Mouse (Mus musculus) small intestine, adult 2 months (tissue): ENCODE measurements around the gene Zfp853.
A peak's percentile ranks its signal among the peaks of the same experiment; 100 is the strongest.

ENCODE experiments used
- CTCF ChIP-seq: fragments of 200-500 bp; IDR thresholded peaks from 2 replicates; pipeline ENCODE4 v1.5.1; 2012; ENCODE audit warnings: low read depth, mild to moderate bottlenecking, control low read depth, inconsistent platforms, low read length, moderate library complexity, mixed read lengths; ENCODE audit not compliant: insufficient replicate concordance, insufficient read length; ENCODE audit errors: extremely low read depth
- POLR2A ChIP-seq: fragments of 200-500 bp; IDR thresholded peaks from 2 replicates; pipeline ENCODE4 v1.6.1; 2012; ENCODE audit warnings: low read depth, mild to moderate bottlenecking, control low read depth, inconsistent platforms, low read length, moderate library complexity

DNA sequence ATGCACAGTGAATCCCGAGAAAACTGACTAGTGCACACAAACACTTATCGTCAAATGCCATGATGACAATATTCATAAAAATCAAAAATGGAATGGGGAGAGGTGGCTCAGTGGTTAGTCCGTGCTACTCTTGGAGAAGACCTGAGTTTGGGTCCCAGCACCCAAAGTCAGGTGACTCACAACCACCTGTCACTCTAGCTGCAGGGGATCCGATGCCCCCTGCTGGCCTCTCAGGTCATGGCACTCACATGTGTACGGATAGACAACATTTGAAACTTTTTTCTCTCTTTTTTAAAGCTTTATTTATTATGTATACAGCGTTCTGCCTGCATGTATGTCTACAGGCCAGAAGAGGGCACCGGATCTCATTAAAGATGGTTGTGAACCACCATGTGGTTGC, 5.0 kb upstream of the Zfp853 start:
- TF ChIP-seq POLR2A (no peak), CTCF (peak; percentile 33; the same call in 1 of the 2 replicates)
